Mouse (Mus musculus) spleen, adult 2 months (tissue): ENCODE measurements around the gene Tbr1.

ENCODE experiments used
- CTCF ChIP-seq: fragments of 200-500 bp; IDR thresholded peaks from 2 replicates; pipeline ENCODE4 v1.5.1; 2011; ENCODE audit warnings: mild to moderate bottlenecking, inconsistent platforms; ENCODE audit not compliant: insufficient read depth, insufficient read length, insufficient replicate concordance; ENCODE audit errors: extremely low read depth
- POLR2A ChIP-seq: fragments of 200-500 bp; IDR thresholded peaks from 2 replicates; pipeline ENCODE4 v1.6.1; 2011; ENCODE audit warnings: low read depth, low read length, inconsistent platforms

DNA sequence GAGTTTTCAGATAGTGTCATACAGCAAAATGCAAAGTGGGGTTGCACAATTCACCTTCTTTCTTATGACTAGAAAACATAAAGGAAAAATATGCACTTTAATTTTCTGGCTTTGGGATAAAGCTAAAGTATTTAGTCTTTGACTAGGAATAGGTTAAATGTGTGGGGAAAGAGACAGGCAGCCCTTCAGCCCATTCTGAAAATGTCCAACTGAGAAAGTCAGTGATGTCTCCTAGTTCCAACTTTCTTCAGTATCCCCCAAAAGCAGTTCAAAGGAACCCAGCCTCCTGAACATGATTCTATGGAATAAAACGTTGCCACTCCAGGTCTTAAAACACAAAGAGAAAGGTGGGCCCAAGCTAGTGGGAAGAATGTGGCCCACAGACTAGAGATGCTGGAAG, 6.7 kb downstream of the Tbr1 start:
- TF ChIP-seq CTCF, result no peak
- no peak for TF ChIP-seq POLR2A
